Mouse (Mus musculus) lung, embryonic 14.5 days (tissue): ENCODE data around the gene H2al2c. TPM values are rescaled to one million over a fixed set of nuclear protein-coding genes. Genes with fewer than 3 reads are reported as not detected.
"Not testable (repeated sequence)": the region's sequence is repeated elsewhere in the genome, so short reads cannot be mapped to it uniquely, and the experiment has no call there.

Experiments
- ATAC-seq: fragments of 200-750 bp; cut with Nextera tagmentation; 2 replicates; pipeline ENCODE4 v1.8.0; 2017; ENCODE audit warnings: mild to moderate bottlenecking, moderate TSS enrichment, moderate library complexity; ENCODE audit not compliant: insufficient read depth
- DNase-seq: peaks from one replicate; pipeline ENCODE4 v3.0.0-alpha.2; 2015
- H3K27ac ChIP-seq: fragments of 300-500 bp; sonication (generic); 2 replicates; pipeline ENCODE4 v1.5.1; 2014; ENCODE audit warnings: low read depth, mild to moderate bottlenecking, moderate library complexity
- H3K27me3 ChIP-seq: fragments of 300-500 bp; sonication (generic); 2 replicates; pipeline ENCODE4 v1.6.1; 2014; ENCODE audit warnings: low read length, control low read depth; ENCODE audit not compliant: insufficient read depth
- H3K36me3 ChIP-seq: fragments of 300-500 bp; sonication (generic); 2 replicates; pipeline ENCODE4 v1.6.1; 2014; ENCODE audit warnings: control low read depth; ENCODE audit not compliant: insufficient read depth
- H3K4me1 ChIP-seq: fragments of 300-500 bp; sonication (generic); 2 replicates; pipeline ENCODE4 v1.6.1; 2014; ENCODE audit warnings: antibody characterized with exemption, control low read depth; ENCODE audit not compliant: insufficient read depth
- H3K4me2 ChIP-seq: fragments of 300-500 bp; sonication (generic); 2 replicates; pipeline ENCODE4 v1.6.1; 2014; ENCODE audit warnings: mild to moderate bottlenecking
- H3K4me3 ChIP-seq: fragments of 300-500 bp; sonication (generic); 2 replicates; pipeline ENCODE4 v1.5.1; 2014; ENCODE audit warnings: low read depth, low read length
- H3K9ac ChIP-seq: fragments of 300-500 bp; sonication (generic); 2 replicates; pipeline ENCODE4 v1.6.1; 2014
- H3K9me3 ChIP-seq: fragments of 300-500 bp; sonication (generic); 2 replicates; pipeline ENCODE4 v1.6.1; 2016; ENCODE audit warnings: low read depth, low read length, control low read depth
- WGBS: fragments of 180-500 bp; shearing (Covaris S2); extraction: QIAGEN DNeasy Blood & Tissue Kit; methylation state at CpG from one replicate; pipeline ENCODE4 v1.1.7; 2014; 5-methylcytosine and 5-hydroxymethylcytosine counted together
- polyA plus RNA-seq: library from polyadenylated mRNA; unstranded; fragments of >200 nt; fragmentation: Nextera tagmentation; extraction: Ambion mirVana; gene quantifications from 2 replicates; pipeline ENCODE4 v1.2.1, GENCODE M21; 2014

The H2al2c gene
- polyA plus RNA-seq: not detected in 2 replicates

GRCm38 (mm10) chrY:2598799-2599198, at the start of gene H2al2c:
Gene H2al2c (plus strand): TSS chrY:2599099.
- DNase-seq, ATAC-seq, H3K27ac ChIP-seq, H3K27me3 ChIP-seq, H3K4me1 ChIP-seq, H3K9ac ChIP-seq, H3K9me3 ChIP-seq, H3K36me3 ChIP-seq, H3K4me3 ChIP-seq, H3K4me2 ChIP-seq: not testable (repeated sequence)
- WGBS: no CpG with 5 or more reads among the region's 4 CpGs

Other genes starting within 250 kb of the H2al2c start
- not detected in 2 replicates for gene Sry, start 64.6 kb downstream of the H2al2c start, polyA plus RNA-seq
- not detected in 2 replicates for gene H2al2b, start 121.6 kb downstream of the H2al2c start, polyA plus RNA-seq
- not detected in 2 replicates for gene Gm4064, start 197.1 kb downstream of the H2al2c start, polyA plus RNA-seq
- gene Rbmy, start 231.6 kb downstream of the H2al2c start, polyA plus RNA-seq: not detected in 2 replicates
- gene Gm10256, start 231.6 kb downstream of the H2al2c start, polyA plus RNA-seq: not detected in 2 replicates